Mouse (Mus musculus) intestine, postnatal 0 days (tissue): Measurements from ENCODE around the gene Cdc6. TPM values are rescaled to one million over a fixed set of nuclear protein-coding genes. Genes with fewer than 3 reads are reported as not detected.

ENCODE experiments used
- ATAC-seq: fragments of 200-750 bp; cut with Nextera tagmentation; 2 replicates; pipeline ENCODE4 v1.8.0; 2017; ENCODE audit warnings: mild to moderate bottlenecking, moderate TSS enrichment, moderate library complexity
- H3K27ac ChIP-seq: fragments of 300-500 bp; sonication (generic); 2 replicates; pipeline ENCODE4 v1.5.1; 2014; ENCODE audit warnings: mild to moderate bottlenecking, low read depth, low read length, moderate library complexity
- H3K27me3 ChIP-seq: fragments of 300-500 bp; sonication (generic); replicated peaks from 2 replicates; pipeline ENCODE4 v1.6.1; 2014; ENCODE audit warnings: low read length, mixed read lengths; ENCODE audit not compliant: control insufficient read depth, insufficient read depth
- H3K36me3 ChIP-seq: fragments of 300-500 bp; sonication (generic); 2 replicates; pipeline ENCODE4 v1.6.1; 2014; ENCODE audit warnings: mild to moderate bottlenecking, moderate library complexity; ENCODE audit not compliant: control insufficient read depth, insufficient read depth
- H3K4me1 ChIP-seq: fragments of 300-500 bp; sonication (generic); replicated peaks from 2 replicates; pipeline ENCODE4 v1.6.1; 2014; ENCODE audit warnings: antibody characterized with exemption, low read length, mixed read lengths; ENCODE audit not compliant: control insufficient read depth, insufficient read depth
- H3K4me2 ChIP-seq: fragments of 300-500 bp; sonication (generic); replicated peaks from 2 replicates; pipeline ENCODE4 v1.6.1; 2014; ENCODE audit warnings: low read depth, mild to moderate bottlenecking, moderate library complexity
- H3K4me3 ChIP-seq: fragments of 300-500 bp; sonication (generic); 2 replicates; pipeline ENCODE4 v1.5.1; 2014; ENCODE audit warnings: low read depth, low read length
- H3K9ac ChIP-seq: fragments of 300-500 bp; sonication (generic); 2 replicates; pipeline ENCODE4 v1.6.1; 2014; ENCODE audit warnings: mild to moderate bottlenecking, low read depth, low read length
- H3K9me3 ChIP-seq: fragments of 300-500 bp; sonication (generic); 2 replicates; pipeline ENCODE4 v1.6.1; 2016; ENCODE audit warnings: mixed run types; ENCODE audit not compliant: control insufficient read depth
- CTCF ChIP-seq: sonication (generic); IDR thresholded peaks from 2 replicates; pipeline ENCODE4 v1.5.1; 2016; ENCODE audit warnings: low read depth, mild to moderate bottlenecking, control low read depth, antibody characterized with exemption, moderate library complexity
- WGBS: fragments of 180-500 bp; shearing (Covaris S2); extraction: QIAGEN DNeasy Blood & Tissue Kit; methylation state at CpG from one replicate; pipeline ENCODE4 v1.1.7; 2014; 5-methylcytosine and 5-hydroxymethylcytosine counted together
- polyA plus RNA-seq: library from polyadenylated mRNA; unstranded; fragments of >200 nt; fragmentation: Nextera tagmentation; extraction: Ambion mirVana; gene quantifications from 2 replicates; pipeline ENCODE4 v1.2.1, GENCODE M21; 2015

Cdc6 gene
- polyA plus RNA-seq, 1 experiment from 2014 or later: 4.5 TPM

DNA sequence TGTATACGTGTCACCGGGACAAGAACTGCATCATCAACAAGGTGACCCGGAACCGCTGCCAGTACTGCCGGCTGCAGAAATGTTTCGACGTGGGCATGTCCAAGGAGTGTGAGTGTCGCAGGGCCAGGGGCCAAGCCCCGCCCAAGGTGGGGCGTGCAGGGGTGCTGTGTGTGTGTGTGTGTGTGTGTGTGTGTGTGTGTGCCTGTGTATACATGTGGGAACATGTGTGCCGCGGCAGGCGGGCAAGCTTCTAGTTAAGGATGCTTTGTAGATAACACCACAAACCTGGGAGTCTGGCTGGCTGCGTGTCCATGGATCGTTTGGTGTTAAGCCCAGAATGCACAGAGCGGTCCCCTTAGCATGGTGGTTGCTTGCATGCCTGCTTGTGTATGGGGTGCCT is 60.5 kb downstream of the Cdc6 start:
- Histone ChIP-seq H3K27ac (no peak overlapping the region; the same call in 1 of the 2 replicates), H3K27me3 (no peaks in the 10 kb centered on the region), H3K36me3 (peaks cover 63% of the 10 kb centered on the region), H3K9ac (no peak overlapping the region), H3K4me3 (no peak overlapping the region), H3K4me1 (peaks cover 17% of the 10 kb centered on the region), H3K9me3 (no peaks in the 10 kb centered on the region), H3K4me2 (no peak overlapping the region)
- 54% methylated on average over 16 of the region's 16 CpGs for WGBS
- ATAC-seq: no peak
- TF ChIP-seq CTCF: no peak

DNA sequence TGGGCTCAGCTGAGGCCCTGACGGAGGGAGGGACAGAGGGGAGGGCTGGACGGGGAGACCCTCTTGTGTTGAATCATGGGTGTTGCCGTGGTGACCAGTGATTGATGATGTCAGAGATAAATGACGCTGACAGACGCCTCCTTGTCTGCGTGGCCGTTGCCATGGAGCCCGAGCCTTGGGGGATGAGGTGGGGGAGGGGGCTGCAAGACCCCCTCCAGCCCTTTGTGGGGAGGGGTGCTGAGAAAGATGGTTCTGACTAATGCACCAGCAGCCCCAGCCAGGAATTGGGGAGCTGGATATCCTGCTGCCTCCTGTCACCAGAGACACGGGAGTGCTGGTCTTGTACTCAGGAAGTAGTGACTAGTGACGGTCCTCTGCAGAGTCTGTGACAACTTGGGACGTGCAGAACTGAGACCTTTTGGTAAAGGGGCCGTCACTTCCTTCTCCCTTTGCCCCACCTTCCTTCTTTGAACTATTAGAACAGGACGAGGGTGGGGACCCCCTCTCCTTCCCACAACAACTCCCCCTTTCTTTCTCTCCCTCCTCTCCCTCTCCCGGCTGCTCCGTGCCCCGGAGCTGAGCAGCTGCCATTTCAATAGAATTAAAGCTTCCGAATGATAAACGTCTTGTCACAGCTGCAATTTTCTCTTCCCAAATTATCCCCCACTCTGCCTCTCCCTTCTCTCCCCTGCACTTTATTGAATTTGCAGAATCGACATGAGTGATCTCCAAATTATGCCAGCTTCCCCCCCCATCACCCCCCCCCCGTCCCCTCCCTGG is 61.3 kb downstream of the Cdc6 start:
- Histone ChIP-seq H3K4me2 (no peak overlapping the region), H3K4me3 (no peak overlapping the region), H3K27me3 (no peaks in the 10 kb centered on the region), H3K27ac (no peak overlapping the region), H3K9me3 (no peaks in the 10 kb centered on the region), H3K4me1 (peaks cover 16% of the 10 kb centered on the region; the same call in 1 of the 2 replicates), H3K36me3 (peaks cover 71% of the 10 kb centered on the region), H3K9ac (no peak overlapping the region)
- 34% methylated on average over 20 of the region's 20 CpGs for WGBS
- TF ChIP-seq CTCF: no peak
- ATAC-seq: no peak

DNA sequence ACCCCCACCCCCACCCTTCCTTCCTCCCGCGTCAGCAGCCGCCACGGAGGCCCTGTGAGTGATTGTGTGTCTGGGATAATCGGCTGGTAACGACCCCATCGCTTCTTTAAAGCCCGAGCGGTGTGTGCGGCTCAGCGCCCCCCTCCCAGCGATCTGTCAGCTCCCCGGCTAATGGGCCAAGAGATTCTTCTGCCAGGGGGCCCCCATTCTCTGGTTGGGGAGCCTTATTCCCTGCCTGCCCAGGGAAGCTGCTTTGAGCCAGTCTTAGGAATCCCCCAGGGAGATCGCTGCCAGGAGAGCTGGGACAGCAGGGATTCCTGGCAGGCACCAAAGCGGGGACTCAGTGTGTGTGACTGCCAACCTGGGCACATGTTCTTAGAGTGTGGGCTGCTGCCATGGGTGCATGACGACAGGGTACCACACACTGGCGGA is 61.9 kb downstream of the Cdc6 start:
- Histone ChIP-seq H3K4me3 (no peak overlapping the region), H3K4me2 (no peak overlapping the region), H3K36me3 (peaks cover 75% of the 10 kb centered on the region), H3K4me1 (peaks cover 11% of the 10 kb centered on the region; the same call in 1 of the 2 replicates), H3K27me3 (no peaks in the 10 kb centered on the region), H3K27ac (no peak overlapping the region), H3K9ac (no peak overlapping the region), H3K9me3 (no peaks in the 10 kb centered on the region)
- WGBS: 64% methylated on average over 16 of the region's 17 CpGs
- no peak for ATAC-seq
- no peak for TF ChIP-seq CTCF

DNA sequence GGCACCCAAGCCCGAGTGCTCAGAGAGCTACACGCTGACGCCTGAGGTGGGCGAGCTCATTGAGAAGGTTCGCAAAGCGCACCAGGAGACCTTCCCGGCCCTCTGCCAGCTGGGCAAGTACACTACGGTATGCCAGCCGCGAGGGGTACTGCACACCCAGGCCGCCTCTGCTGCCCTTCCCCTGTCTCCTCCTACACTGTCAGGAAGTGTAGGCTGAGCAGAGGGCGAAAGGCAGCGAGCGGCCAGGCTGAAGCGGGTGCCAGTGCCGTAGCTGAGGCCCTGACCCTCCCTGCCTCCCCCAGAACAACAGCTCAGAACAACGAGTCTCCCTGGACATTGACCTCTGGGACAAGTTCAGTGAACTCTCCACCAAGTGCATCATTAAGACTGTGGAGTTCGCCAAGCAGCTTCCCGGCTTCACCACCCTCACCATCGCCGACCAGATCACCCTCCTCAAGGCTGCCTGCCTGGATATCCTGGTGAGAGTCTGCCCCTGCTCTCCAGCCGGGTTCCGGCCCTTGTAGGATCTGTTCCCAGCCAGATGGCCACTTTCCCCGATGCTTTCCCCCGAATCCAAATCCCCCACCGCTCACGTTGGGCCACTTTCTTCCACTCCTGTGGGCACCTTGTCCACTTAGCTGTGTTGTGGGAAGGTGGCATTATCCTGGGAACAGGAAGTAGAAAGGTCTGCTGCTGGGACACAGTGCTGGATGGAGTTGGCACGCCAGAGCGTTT is 62.8 kb downstream of the Cdc6 start:
- H3K27me3 ChIP-seq: no peaks in the 10 kb centered on the region
- H3K4me3 ChIP-seq: no peak overlapping the region
- peaks cover 83% of the 10 kb centered on the region for H3K36me3 ChIP-seq
- 0 out of 2 replicates have a peak, but pooled peaks cover 3% of the 10 kb centered on the region for H3K4me1 ChIP-seq
- H3K9ac ChIP-seq: no peak overlapping the region
- no peak overlapping the region for H3K4me2 ChIP-seq
- H3K9me3 ChIP-seq: no peaks in the 10 kb centered on the region
- ATAC-seq: no peak
- TF ChIP-seq CTCF: no peak
- no peak overlapping the region; the same call in 1 of the 2 replicates for H3K27ac ChIP-seq
- 65% methylated on average over 29 of the region's 29 CpGs for WGBS

DNA sequence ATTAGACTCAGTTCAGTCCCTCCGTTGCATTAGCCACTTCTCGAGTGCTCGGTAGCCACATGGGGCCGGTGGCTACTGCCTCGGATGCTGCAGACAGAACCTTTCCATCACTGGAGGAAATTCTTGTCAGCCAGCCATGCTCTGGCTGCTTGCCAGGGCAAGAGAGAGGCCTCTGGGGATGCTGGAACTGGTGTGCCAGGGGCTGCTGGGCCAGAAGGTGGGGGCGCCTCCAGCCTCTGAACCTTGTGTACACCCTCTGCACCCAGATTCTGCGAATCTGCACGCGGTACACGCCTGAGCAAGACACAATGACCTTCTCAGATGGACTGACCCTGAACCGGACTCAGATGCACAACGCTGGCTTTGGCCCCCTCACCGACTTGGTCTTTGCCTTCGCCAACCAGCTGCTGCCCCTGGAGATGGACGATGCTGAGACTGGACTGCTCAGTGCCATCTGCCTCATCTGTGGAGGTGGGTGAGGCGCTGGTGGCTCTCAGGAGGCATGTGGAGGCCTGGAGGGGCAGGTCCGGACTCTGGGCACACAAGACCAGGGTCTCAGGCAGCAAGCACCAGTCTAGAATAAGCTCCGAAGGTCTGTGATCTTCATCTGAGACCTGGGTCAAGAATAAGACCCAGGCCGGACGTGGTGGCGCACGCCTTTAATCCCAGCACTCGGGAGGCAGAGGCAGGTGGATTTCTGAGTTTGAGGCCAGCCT is 63.9 kb downstream of the Cdc6 start:
- ATAC-seq: no peak
- H3K4me3 ChIP-seq: no peak overlapping the region
- H3K9ac ChIP-seq: no peak overlapping the region
- H3K4me1 ChIP-seq: 0 out of 2 replicates have a peak, but pooled peaks cover 3% of the 10 kb centered on the region
- no peak overlapping the region for H3K4me2 ChIP-seq
- no peak for TF ChIP-seq CTCF
- H3K27me3 ChIP-seq: no peaks in the 10 kb centered on the region
- no peaks in the 10 kb centered on the region for H3K9me3 ChIP-seq
- H3K36me3 ChIP-seq: peaks cover 78% of the 10 kb centered on the region
- 74% methylated on average over 23 of the region's 23 CpGs for WGBS
- H3K27ac ChIP-seq: peak overlapping the region; percentile 1; the same call in 1 of the 2 replicates

DNA sequence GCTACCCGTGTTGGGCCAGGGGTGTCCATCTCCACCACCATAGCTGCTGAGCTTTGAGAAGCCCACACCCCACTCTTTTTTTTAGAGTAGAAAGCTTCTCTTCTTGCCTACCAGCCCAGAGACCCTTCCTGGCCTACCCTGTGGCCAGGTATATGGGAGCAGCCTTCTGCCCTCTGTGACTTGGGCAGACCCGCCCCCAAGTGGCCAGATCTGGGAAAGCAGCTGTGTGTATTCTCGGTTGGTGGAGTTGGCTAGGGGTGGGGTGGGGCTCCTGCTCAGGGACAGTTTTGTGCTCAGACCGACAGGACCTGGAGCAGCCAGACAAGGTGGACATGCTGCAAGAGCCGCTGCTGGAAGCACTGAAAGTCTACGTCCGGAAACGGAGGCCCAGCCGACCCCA is 64.6 kb downstream of the Cdc6 start:
- Histone ChIP-seq H3K4me1 (0 out of 2 replicates have a peak, but pooled peaks cover 3% of the 10 kb centered on the region), H3K27me3 (no peaks in the 10 kb centered on the region), H3K4me3 (no peak overlapping the region), H3K9me3 (no peaks in the 10 kb centered on the region), H3K36me3 (peaks cover 71% of the 10 kb centered on the region), H3K4me2 (no peak overlapping the region), H3K9ac (no peak overlapping the region), H3K27ac (no peak overlapping the region)
- ATAC-seq: no peak
- WGBS: 51% methylated on average over 9 of the region's 9 CpGs
- TF ChIP-seq CTCF: peak; percentile 95
